Mouse (Mus musculus) kidney, adult 2 months (tissue): ENCODE measurements at regions not wholly inside any gene's neighbourhood (a gene's known extent, or its start where the extent isn't known, plus 50 kb on each side); places are given as distances from the start of the nearest gene placed in this dataset.

Experiments
- CTCF ChIP-seq: fragments of 200-500 bp; conservative IDR thresholded peaks from 2 replicates; pipeline ENCODE4 v1.5.1; 2011; ENCODE audit warnings: low read depth, mild to moderate bottlenecking, control low read depth, low read length, moderate library complexity, mixed read lengths; ENCODE audit not compliant: insufficient read depth, insufficient read length
- POLR2A ChIP-seq: fragments of 200-500 bp; IDR thresholded peaks from one replicate; pipeline ENCODE4 v1.6.1; 2011; ENCODE audit warnings: low read depth, low read length, control low read depth

GRCm38 (mm10) chr14:102896527-102896926, 85.9 kb downstream of the Kctd12 start:
- TF ChIP-seq CTCF: no peak
- no peak for TF ChIP-seq POLR2A
